26 mouse cellular contexts compared by ENCODE assay signal in genomic region chr16:56833312-56833711, GRCm38 (mm10). TPM values are rescaled to one million over a fixed set of nuclear protein-coding genes. Genes with fewer than 3 reads are reported as not detected.
DNase-seq lines count a peak whose midpoint lies in the region; ATAC-seq and TF ChIP-seq lines count a peak whose summit lies in the region.
"Had no signal": no experiment of that assay in that cellular context is flagged by ENCODE, and none has a peak within 500 bp of the region (broad histone marks: within the 10 kb centered on the region; RNA-seq: fewer than 3 reads in every experiment).

No protein-coding gene starts in this region.

- no peak for TF ChIP-seq CTCF in liver, adult 2 months (IDR thresholded peaks at IDR 0.05; ENCODE audit: low read depth, low read length)

- WGBS in liver, adult 2 months: 30% methylated on average over 1 of the region's 1 CpGs
- WGBS in liver, embryonic 12.5 days (ENCODE audit: insufficient replicate concordance): 82% methylated on average over 1 of the region's 1 CpGs
- 92% methylated on average over 1 of the region's 1 CpGs for WGBS in intestine, embryonic 15.5 days

- TF ChIP-seq POLR2A in liver, adult 2 months (IDR thresholded peaks at IDR 0.05; ENCODE audit: extremely low read depth, insufficient read depth, low read length): no peak

- no peak overlapping the region for H3K4me2 ChIP-seq in liver, embryonic 12.5 days
- no peak overlapping the region for H3K4me2 ChIP-seq in intestine, embryonic 15.5 days (replicated peaks)

- no peaks in the 10 kb centered on the region for H3K79me2 ChIP-seq in liver, adult 2 months (ENCODE audit: control insufficient read depth, insufficient read depth, low read length)

- H3K36me3 ChIP-seq in liver, adult 2 months (ENCODE audit: control insufficient read depth, insufficient read depth, low read length): no peaks in the 10 kb centered on the region
- no peaks in the 10 kb centered on the region for H3K36me3 ChIP-seq in liver, embryonic 12.5 days
- no peaks in the 10 kb centered on the region for H3K36me3 ChIP-seq in intestine, embryonic 15.5 days
- H3K36me3 ChIP-seq: G1E had no signal

- DNase-seq in liver, adult 2 months (ENCODE audit: extremely low read depth, low read depth, low spot score): peak; percentile 12
- DNase-seq in fat pad, adult 2 months (ENCODE audit: extremely low read depth, low read depth, low spot score): peak; percentile 54
- peak; percentile 67 for DNase-seq in gonadal fat pad, adult 2 months (ENCODE audit: low read depth)
- DNase-seq in frontal cortex, postnatal 14 days (ENCODE audit: low spot score in 2 of 2): no peak
- DNase-seq: adrenal gland, adult 2 months; adrenal gland, adult 8-10 months; adrenal gland, postnatal 10 days; adrenal gland, postnatal 14 days; adrenal gland, postnatal 25 days; adrenal gland, postnatal 36 days; B cell, adult 2 months; cerebellum, adult 11 months; cerebellum, adult 11-12 months; cerebellum, adult 18-20 months had no signal

- peaks cover 2% of the 10 kb centered on the region; the same call in 1 of the 2 replicates for H3K4me1 ChIP-seq in liver, adult 2 months (ENCODE audit: control insufficient read depth, insufficient read depth, low read length)
- H3K4me1 ChIP-seq in liver, embryonic 12.5 days: no peaks in the 10 kb centered on the region
- no peaks in the 10 kb centered on the region for H3K4me1 ChIP-seq in intestine, embryonic 15.5 days (replicated peaks)

- no peak overlapping the region for H3K9ac ChIP-seq in liver, adult 2 months (ENCODE audit: low read depth, low read length)
- H3K9ac ChIP-seq in liver, embryonic 12.5 days: no peak overlapping the region
- no peak overlapping the region for H3K9ac ChIP-seq in intestine, embryonic 15.5 days

- ATAC-seq in liver, embryonic 12.5 days: no peak
- no peak for ATAC-seq in intestine, embryonic 15.5 days
- ATAC-seq: activated CD4-positive, CD25-positive, alpha-beta regulatory T cell, adult 4 months; CD4-positive, CD25-positive, alpha-beta regulatory T cell, adult 4 months; Patski had no signal

- H3K27ac ChIP-seq in liver, adult 2 months (replicated peaks; ENCODE audit: insufficient read depth, low read depth, low read length): no peak overlapping the region
- no peak overlapping the region for H3K27ac ChIP-seq in liver, embryonic 12.5 days
- no peak overlapping the region for H3K27ac ChIP-seq in intestine, embryonic 15.5 days

- no peaks in the 10 kb centered on the region for H3K27me3 ChIP-seq in liver, adult 2 months (ENCODE audit: control insufficient read depth, insufficient read depth, low read length)
- no peaks in the 10 kb centered on the region for H3K27me3 ChIP-seq in liver, embryonic 12.5 days (replicated peaks)
- no peaks in the 10 kb centered on the region for H3K27me3 ChIP-seq in intestine, embryonic 15.5 days (replicated peaks)
- H3K27me3 ChIP-seq: CH12.LX had no signal

- H3K9me3 ChIP-seq in liver, embryonic 12.5 days (replicated peaks): no peaks in the 10 kb centered on the region
- no peaks in the 10 kb centered on the region for H3K9me3 ChIP-seq in intestine, embryonic 15.5 days
- H3K9me3 ChIP-seq: G1E had no signal

- no peak overlapping the region for H3K4me3 ChIP-seq in liver, adult 2 months (ENCODE audit: insufficient read depth, low read depth, low read length)
- no peak overlapping the region for H3K4me3 ChIP-seq in liver, embryonic 12.5 days
- H3K4me3 ChIP-seq in intestine, embryonic 15.5 days (replicated peaks): no peak overlapping the region

RNA-seq across cellular contexts. Expression of gene Adgrg7, which starts 37.7 kb away (rescaled TPM):
- total RNA-seq in liver, adult 2 months (2014; rRNA removed): 0.74 TPM in 1 of 2 replicates, not detected in the other
- polyA plus RNA-seq in liver, adult 2 months (2012; rRNA removed): not detected in 2 replicates
- polyA plus RNA-seq in liver, embryonic 12.5 days (2016; fragmentation: Nextera tagmentation; extraction: Ambion mirVana): not detected in 2 replicates
- 0.72 and 2.6 TPM in 2 replicates for polyA plus RNA-seq in gonadal fat pad, adult 2 months (2012; rRNA removed)
- 4.6 and 5.4 TPM in 2 replicates for polyA plus RNA-seq in intestine, embryonic 15.5 days (2015; fragmentation: Nextera tagmentation; extraction: Ambion mirVana)
- total RNA-seq: adrenal gland, postnatal 10 days; adrenal gland, postnatal 14 days; adrenal gland, postnatal 25 days; adrenal gland, postnatal 4 days; ES-E14 had no signal
- polyA plus RNA-seq: activated CD4-positive, CD25-positive, alpha-beta regulatory T cell, adult 4 months; adrenal gland, adult 2 months; brain, embryonic 14.5 days; C2C12; CD4-positive, CD25-positive, alpha-beta regulatory T cell, adult 4 months; Patski had no signal

RNA-seq across cellular contexts. Expression of gene Tmem45a, which starts 52.7 kb away (rescaled TPM):
- total RNA-seq in liver, adult 2 months (2014; rRNA removed): 0.28 and 0.67 TPM in 2 replicates
- 0.15 and 0.26 TPM in 2 replicates for polyA plus RNA-seq in liver, adult 2 months (2012; rRNA removed)
- 2.1 and 2.5 TPM in 2 replicates for polyA plus RNA-seq in liver, embryonic 12.5 days (2016; fragmentation: Nextera tagmentation; extraction: Ambion mirVana)
- polyA plus RNA-seq in gonadal fat pad, adult 2 months (2012; rRNA removed): 4.0 and 4.4 TPM in 2 replicates
- 30.5 and 31.6 TPM in 2 replicates for polyA plus RNA-seq in intestine, embryonic 15.5 days (2015; fragmentation: Nextera tagmentation; extraction: Ambion mirVana)
- total RNA-seq: MEL had no signal
- polyA plus RNA-seq: activated CD4-positive, CD25-positive, alpha-beta regulatory T cell, adult 4 months; G1E; Patski had no signal

Comparison
In these comparisons a context has a peak if more than half of its experiments do, and no peak if none do; other contexts are left out.
1. DNase-seq: peak in liver, adult 2 months (single experiment), fat pad, adult 2 months (single experiment) and gonadal fat pad, adult 2 months (single experiment); none in frontal cortex, postnatal 14 days (0 of 2).